In genomic region chr16:11471246-11471645, GRCm38 (mm10) we compare ENCODE assay signal across 35 mouse cellular contexts.
"Had no signal": no experiment of that assay in that cellular context is flagged by ENCODE, and none has a peak within 500 bp of the region (broad histone marks: within the 10 kb centered on the region; RNA-seq: fewer than 3 reads in every experiment).

No protein-coding gene starts in this region.

- H3K4me3 ChIP-seq: heart, embryonic 12.5 days; heart, embryonic 13.5 days; heart, embryonic 15.5 days; hindbrain, embryonic 10.5 days; hindbrain, embryonic 12.5 days; hindbrain, embryonic 13.5 days; hindbrain, embryonic 15.5 days; intestine, embryonic 15.5 days; kidney, embryonic 15.5 days; layer of hippocampus, adult 2 months; left cerebral cortex, adult 2 months had no signal

- H3K4me1 ChIP-seq: hindbrain, embryonic 10.5 days; intestine, embryonic 15.5 days had no signal

- DNase-seq: heart, postnatal 10 days; heart, postnatal 14 days; heart, postnatal 36 days; heart, postnatal 4 days; kidney, adult 11 months; kidney, adult 18-20 months; kidney, adult 2 months; kidney, adult 8-10 months; kidney, adult 9 months; kidney, postnatal 10 days; kidney, postnatal 14 days; kidney, postnatal 25 days; kidney, postnatal 36 days; kidney, postnatal 4 days; layer of hippocampus, adult 9-11 months; layer of hippocampus, postnatal 36 days had no signal

- H3K36me3 ChIP-seq: heart, embryonic 12.5 days; heart, embryonic 15.5 days; hindbrain, embryonic 10.5 days; hindbrain, embryonic 12.5 days; hindbrain, embryonic 15.5 days; intestine, embryonic 15.5 days; kidney, embryonic 15.5 days had no signal

- H3K27ac ChIP-seq: heart, embryonic 13.5 days; heart, embryonic 15.5 days; hindbrain, embryonic 10.5 days; hindbrain, embryonic 12.5 days; hindbrain, embryonic 13.5 days; hindbrain, embryonic 14.5 days; hindbrain, embryonic 15.5 days; hindbrain, postnatal 0 days; intestine, embryonic 15.5 days; kidney, embryonic 15.5 days; kidney, postnatal 0 days; layer of hippocampus, adult 2 months; left cerebral cortex, adult 2 months had no signal

- H3K27me3 ChIP-seq: heart, embryonic 12.5 days; heart, embryonic 13.5 days; heart, embryonic 15.5 days; hindbrain, embryonic 12.5 days; hindbrain, embryonic 13.5 days; hindbrain, embryonic 15.5 days; intestine, embryonic 15.5 days; kidney, embryonic 15.5 days had no signal

- H3K9ac ChIP-seq: heart, embryonic 12.5 days; heart, embryonic 13.5 days; heart, embryonic 15.5 days; hindbrain, embryonic 12.5 days; hindbrain, embryonic 13.5 days; hindbrain, embryonic 14.5 days; hindbrain, embryonic 15.5 days; intestine, embryonic 15.5 days; kidney, embryonic 15.5 days had no signal

- H3K4me2 ChIP-seq: heart, embryonic 11.5 days; heart, embryonic 12.5 days; heart, embryonic 13.5 days; heart, embryonic 15.5 days; hindbrain, embryonic 12.5 days; hindbrain, embryonic 13.5 days; hindbrain, embryonic 14.5 days; hindbrain, embryonic 15.5 days; intestine, embryonic 15.5 days; kidney, embryonic 15.5 days had no signal

- H3K9me3 ChIP-seq: heart, embryonic 12.5 days; heart, embryonic 13.5 days; heart, embryonic 15.5 days; hindbrain, embryonic 10.5 days; hindbrain, embryonic 12.5 days; hindbrain, embryonic 13.5 days; hindbrain, embryonic 15.5 days; intestine, embryonic 15.5 days; kidney, embryonic 15.5 days had no signal

- ATAC-seq: hindbrain, embryonic 16.5 days; hindbrain, postnatal 0 days; inflammation-experienced regulatory T-cells, adult 6 months; intestine, embryonic 15.5 days; intestine, embryonic 16.5 days; intestine, postnatal 0 days had no signal
